Comparison of ENCODE assay signal across 14 mouse cellular contexts in the genomic region with DNA sequence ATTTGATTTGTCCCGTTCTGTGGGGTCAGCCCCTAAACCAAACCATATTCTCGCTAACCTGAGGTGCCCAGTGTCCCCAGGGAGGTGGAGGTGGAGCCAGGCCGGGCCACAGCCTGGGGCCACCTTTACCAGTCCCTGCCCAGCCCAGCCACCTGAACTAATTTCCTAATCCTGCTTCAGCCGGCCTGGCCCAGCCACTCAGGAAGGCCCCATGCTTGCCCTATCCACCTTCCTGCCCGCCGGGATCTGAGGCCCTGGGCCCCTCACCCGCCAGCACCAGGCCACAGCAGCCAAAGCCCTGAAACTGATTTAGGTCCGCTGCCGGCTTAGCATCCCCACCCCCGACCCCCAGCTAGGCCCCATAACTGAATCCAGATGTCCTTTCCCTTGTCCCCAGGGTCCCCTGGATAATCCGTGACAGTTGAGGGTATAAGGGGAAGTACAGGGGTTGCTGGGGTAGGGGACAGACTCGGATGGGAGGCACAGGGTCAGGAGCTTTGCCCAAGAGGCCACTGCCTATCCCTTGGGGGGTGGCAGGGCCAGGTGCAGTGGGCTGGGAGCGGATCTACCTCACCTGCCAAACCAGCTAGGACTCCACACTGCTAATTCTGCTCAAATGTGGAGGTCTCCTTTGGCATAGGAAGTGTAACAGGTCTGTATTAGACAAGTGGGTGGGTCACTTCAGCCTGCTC.
A peak's percentile ranks its signal among the peaks of the same experiment; 100 is the strongest.
DNase-seq lines count a peak whose midpoint lies in the region; ATAC-seq lines count a peak whose summit lies in the region.
"Had no signal": no experiment of that assay in that cellular context is flagged by ENCODE, and none has a peak within 500 bp of the region (broad histone marks: within the 10 kb centered on the region; RNA-seq: fewer than 3 reads in every experiment).

No protein-coding gene starts in this region.

- no peaks in the 10 kb centered on the region for H3K36me3 ChIP-seq in midbrain, embryonic 11.5 days (ENCODE audit: control insufficient read depth, insufficient read depth, low read length)
- no peaks in the 10 kb centered on the region for H3K36me3 ChIP-seq in midbrain, embryonic 15.5 days (replicated peaks)
- no peaks in the 10 kb centered on the region for H3K36me3 ChIP-seq in embryonic facial prominence, embryonic 12.5 days
- no peaks in the 10 kb centered on the region for H3K36me3 ChIP-seq in limb, embryonic 11.5 days (ENCODE audit: control insufficient read depth, insufficient read depth, low read length)
- H3K36me3 ChIP-seq in intestine, embryonic 15.5 days, result no peaks in the 10 kb centered on the region
- H3K36me3 ChIP-seq: embryonic facial prominence, embryonic 15.5 days; G1E; liver, embryonic 13.5 days had no signal

- H3K4me2 ChIP-seq in midbrain, embryonic 11.5 days, result no peak overlapping the region
- H3K4me2 ChIP-seq in midbrain, embryonic 15.5 days, result no peak overlapping the region
- 0 out of 2 replicates have a peak overlapping the region, but pooled peaks have one; percentile 15 for H3K4me2 ChIP-seq in embryonic facial prominence, embryonic 12.5 days (replicated peaks)
- H3K4me2 ChIP-seq in limb, embryonic 11.5 days (ENCODE audit: low read depth, severe bottlenecking), result peak overlapping the region; percentile 24; the same call in 1 of the 2 replicates
- H3K4me2 ChIP-seq in intestine, embryonic 15.5 days (replicated peaks), result no peak overlapping the region
- H3K4me2 ChIP-seq: embryonic facial prominence, embryonic 15.5 days; forebrain, embryonic 13.5 days; liver, embryonic 13.5 days had no signal

- no peak overlapping the region for H3K4me3 ChIP-seq in midbrain, embryonic 11.5 days (ENCODE audit: low read depth, low read length)
- no peak overlapping the region for H3K4me3 ChIP-seq in midbrain, embryonic 15.5 days
- no peak overlapping the region for H3K4me3 ChIP-seq in embryonic facial prominence, embryonic 12.5 days
- H3K4me3 ChIP-seq in limb, embryonic 11.5 days (ENCODE audit: low read depth, low read length), result no peak overlapping the region
- H3K4me3 ChIP-seq in intestine, embryonic 15.5 days (replicated peaks), result no peak overlapping the region
- H3K4me3 ChIP-seq: embryonic facial prominence, embryonic 15.5 days; forebrain, embryonic 13.5 days; liver, embryonic 13.5 days had no signal

- no peaks in the 10 kb centered on the region for H3K27me3 ChIP-seq in midbrain, embryonic 11.5 days (ENCODE audit: control insufficient read depth, insufficient read depth, low read length)
- no peaks in the 10 kb centered on the region for H3K27me3 ChIP-seq in midbrain, embryonic 15.5 days (replicated peaks)
- peaks cover 16% of the 10 kb centered on the region; the same call in 1 of the 2 replicates for H3K27me3 ChIP-seq in embryonic facial prominence, embryonic 12.5 days
- 0 out of 2 replicates have a peak, but pooled peaks cover 3% of the 10 kb centered on the region for H3K27me3 ChIP-seq in limb, embryonic 11.5 days (ENCODE audit: control insufficient read depth, insufficient read depth, low read length)
- H3K27me3 ChIP-seq in intestine, embryonic 15.5 days (replicated peaks), result peaks cover 6% of the 10 kb centered on the region
- H3K27me3 ChIP-seq: embryonic facial prominence, embryonic 15.5 days had no signal

- H3K4me1 ChIP-seq in midbrain, embryonic 11.5 days (ENCODE audit: control insufficient read depth, insufficient read depth, low read length), result peaks cover 9% of the 10 kb centered on the region
- H3K4me1 ChIP-seq in midbrain, embryonic 15.5 days, result peaks cover 9% of the 10 kb centered on the region
- peaks cover 20% of the 10 kb centered on the region for H3K4me1 ChIP-seq in embryonic facial prominence, embryonic 12.5 days
- peaks cover 19% of the 10 kb centered on the region for H3K4me1 ChIP-seq in limb, embryonic 11.5 days (ENCODE audit: control insufficient read depth, insufficient read depth, low read length)
- H3K4me1 ChIP-seq in intestine, embryonic 15.5 days (replicated peaks), result no peaks in the 10 kb centered on the region
- H3K4me1 ChIP-seq: liver, embryonic 13.5 days had no signal

- peak; percentile 75 for DNase-seq in midbrain, embryonic 11.5 days (ENCODE audit: low spot score, missing footprints)
- peak; percentile 57 for DNase-seq in limb, embryonic 11.5 days (ENCODE audit: low spot score)
- DNase-seq in urinary bladder, postnatal 4 days (ENCODE audit: low spot score in 2 of 2), result no peak
- no peak for DNase-seq in adipocyte (ENCODE audit: low spot score)
- DNase-seq: adrenal gland, postnatal 14 days; cerebellum, adult 8-10 months; liver, embryonic 13.5 days had no signal

- no peak for ATAC-seq in midbrain, embryonic 11.5 days (ENCODE audit: low FRiP score)
- ATAC-seq in midbrain, embryonic 15.5 days (replicated peaks), result no peak
- ATAC-seq in embryonic facial prominence, embryonic 12.5 days (ENCODE audit: insufficient number of reproducible peaks, insufficient read depth, low FRiP score, low TSS enrichment), result peak; percentile 37; the same call in 1 of the 2 replicates
- 0 out of 2 replicates have a peak, but pooled peaks have one; percentile 31 for ATAC-seq in limb, embryonic 11.5 days (ENCODE audit: insufficient number of reproducible peaks, low FRiP score, low TSS enrichment, low read depth)
- ATAC-seq in intestine, embryonic 15.5 days, result no peak
- ATAC-seq: forebrain, embryonic 13.5 days; lung, postnatal 0 days had no signal

- H3K9me3 ChIP-seq in midbrain, embryonic 11.5 days (ENCODE audit: control insufficient read depth, low read length), result no peaks in the 10 kb centered on the region
- no peaks in the 10 kb centered on the region for H3K9me3 ChIP-seq in midbrain, embryonic 15.5 days
- H3K9me3 ChIP-seq in embryonic facial prominence, embryonic 12.5 days, result no peaks in the 10 kb centered on the region
- no peaks in the 10 kb centered on the region for H3K9me3 ChIP-seq in limb, embryonic 11.5 days (ENCODE audit: control insufficient read depth, low read length)
- no peaks in the 10 kb centered on the region for H3K9me3 ChIP-seq in intestine, embryonic 15.5 days
- H3K9me3 ChIP-seq: embryonic facial prominence, embryonic 15.5 days; forebrain, embryonic 13.5 days; liver, embryonic 13.5 days had no signal

- H3K9ac ChIP-seq in midbrain, embryonic 11.5 days (ENCODE audit: low read length), result no peak overlapping the region
- H3K9ac ChIP-seq in midbrain, embryonic 15.5 days, result no peak overlapping the region
- H3K9ac ChIP-seq in embryonic facial prominence, embryonic 12.5 days, result no peak overlapping the region
- no peak overlapping the region for H3K9ac ChIP-seq in limb, embryonic 11.5 days (ENCODE audit: low read length)
- no peak overlapping the region for H3K9ac ChIP-seq in intestine, embryonic 15.5 days
- H3K9ac ChIP-seq: embryonic facial prominence, embryonic 15.5 days; forebrain, embryonic 13.5 days; liver, embryonic 13.5 days had no signal

- WGBS in midbrain, embryonic 11.5 days, result 26% methylated on average over 13 of the region's 13 CpGs
- 36% methylated on average over 13 of the region's 13 CpGs for WGBS in midbrain, embryonic 15.5 days
- whole genome bisulfite sequencing in embryonic facial prominence, embryonic 12.5 days, result 12% methylated on average over 13 of the region's 13 CpGs
- 9% methylated on average over 13 of the region's 13 CpGs for WGBS in limb, embryonic 11.5 days
- 33% methylated on average over 13 of the region's 13 CpGs for WGBS in intestine, embryonic 15.5 days

- H3K27ac ChIP-seq in midbrain, embryonic 11.5 days (ENCODE audit: low read depth, low read length), result no peak overlapping the region
- H3K27ac ChIP-seq in midbrain, embryonic 15.5 days, result no peak overlapping the region
- H3K27ac ChIP-seq in embryonic facial prominence, embryonic 12.5 days, result 0 out of 2 replicates have a peak overlapping the region, but pooled peaks have one; percentile 9
- 0 out of 2 replicates have a peak overlapping the region, but pooled peaks have one; percentile 30 for H3K27ac ChIP-seq in limb, embryonic 11.5 days (replicated peaks; ENCODE audit: low read depth, low read length)
- H3K27ac ChIP-seq in intestine, embryonic 15.5 days, result no peak overlapping the region
- H3K27ac ChIP-seq: embryonic facial prominence, embryonic 15.5 days; forebrain, embryonic 13.5 days; liver, embryonic 13.5 days had no signal

Comparison
In these comparisons a context has a peak if more than half of its experiments do, and no peak if none do; other contexts are left out.
1. ATAC-seq: peak in embryonic facial prominence, embryonic 12.5 days (single experiment) and limb, embryonic 11.5 days (single experiment); none in midbrain, embryonic 11.5 days (single experiment), midbrain, embryonic 15.5 days (single experiment) and intestine, embryonic 15.5 days (single experiment).
2. DNase-seq: peak in midbrain, embryonic 11.5 days (single experiment) and limb, embryonic 11.5 days (single experiment); none in urinary bladder, postnatal 4 days (0 of 2) and adipocyte (single experiment).
3. H3K27ac ChIP-seq: peak in embryonic facial prominence, embryonic 12.5 days (single experiment) and limb, embryonic 11.5 days (single experiment); none in midbrain, embryonic 11.5 days (single experiment), midbrain, embryonic 15.5 days (single experiment) and intestine, embryonic 15.5 days (single experiment).
4. H3K4me2 ChIP-seq: peak in embryonic facial prominence, embryonic 12.5 days (single experiment) and limb, embryonic 11.5 days (single experiment); none in midbrain, embryonic 11.5 days (single experiment), midbrain, embryonic 15.5 days (single experiment) and intestine, embryonic 15.5 days (single experiment).